Mouse (Mus musculus) kidney, postnatal 4 days (tissue): ENCODE measurements around the gene Mta3.
A peak's percentile ranks its signal among the peaks of the same experiment; 100 is the strongest.

Source experiments
- DNase-seq, 2 experiments: peaks; one replicate each; pipeline ENCODE4 v3.0.0; 2021; ENCODE audit warnings: mixed read lengths in 2 of 2

The Mta3 gene

GRCm38 (mm10) chr17:83767064-83767463 lies 61.1 kb downstream of the Mta3 start:
- no peak for DNase-seq

GRCm38 (mm10) chr17:83768309-83768708 lies 62.3 kb downstream of the Mta3 start:
- DNase-seq: no peak

- no peak for DNase-seq
Observed at GRCm38 (mm10) chr17:83770371-83770770, 64.4 kb downstream of the Mta3 start.

- DNase-seq: no peak
Observed at GRCm38 (mm10) chr17:83770931-83771330, 65.0 kb downstream of the Mta3 start.

- no peak for DNase-seq
Observed at GRCm38 (mm10) chr17:83772110-83772509, 66.1 kb downstream of the Mta3 start.

- peak; percentile 15 to 27 for DNase-seq
Observed at GRCm38 (mm10) chr17:83772711-83773110, 66.7 kb downstream of the Mta3 start.

GRCm38 (mm10) chr17:83776965-83777364 lies 71.0 kb downstream of the Mta3 start:
- no peak for DNase-seq

GRCm38 (mm10) chr17:83777462-83778051 lies 71.6 kb downstream of the Mta3 start:
- DNase-seq: no peak

GRCm38 (mm10) chr17:83780228-83780627 lies 74.3 kb downstream of the Mta3 start:
- DNase-seq: no peak

GRCm38 (mm10) chr17:83782740-83783139 lies 76.8 kb downstream of the Mta3 start:
- DNase-seq: no peak

- no peak for DNase-seq
Observed at GRCm38 (mm10) chr17:83786418-83786817, 80.5 kb downstream of the Mta3 start.

GRCm38 (mm10) chr17:83790158-83790557 lies 84.2 kb downstream of the Mta3 start:
- DNase-seq: no peak

GRCm38 (mm10) chr17:83792388-83792787 lies 86.4 kb downstream of the Mta3 start:
- no peak for DNase-seq

- DNase-seq: no peak
Observed at GRCm38 (mm10) chr17:83795121-83795520, 89.2 kb downstream of the Mta3 start.

- DNase-seq: no peak
Observed at GRCm38 (mm10) chr17:83799506-83800050, 93.6 kb downstream of the Mta3 start.

GRCm38 (mm10) chr17:83803987-83804386 lies 98.0 kb downstream of the Mta3 start:
- no peak for DNase-seq

- DNase-seq: no peak
Observed at GRCm38 (mm10) chr17:83805078-83805477, 99.1 kb downstream of the Mta3 start.

- no peak for DNase-seq
Observed at GRCm38 (mm10) chr17:83807345-83807744, 101.4 kb downstream of the Mta3 start.

GRCm38 (mm10) chr17:83807778-83808398 lies 101.9 kb downstream of the Mta3 start:
- peak; percentile 65 to 71 for DNase-seq

- no peak for DNase-seq
Observed at GRCm38 (mm10) chr17:83808476-83809098, 102.6 kb downstream of the Mta3 start.

- no peak for DNase-seq
Observed at GRCm38 (mm10) chr17:83809197-83809829, 103.3 kb downstream of the Mta3 start.

- DNase-seq: no peak
Observed at GRCm38 (mm10) chr17:83810285-83810684, 104.3 kb downstream of the Mta3 start.

GRCm38 (mm10) chr17:83812200-83812944 lies 106.4 kb downstream of the Mta3 start:
- DNase-seq: no peak
